Mouse (Mus musculus) embryonic fibroblast, embryonic 13.5 days (primary cell): Measurements from ENCODE around the gene Pik3r4.

Source experiments
- CTCF ChIP-seq: IDR thresholded peaks from 2 replicates; pipeline ENCODE4 v1.5.1; 2011; ENCODE audit warnings: mild to moderate bottlenecking, control low read depth, low read length, moderate library complexity, borderline replicate concordance; ENCODE audit not compliant: insufficient read depth
- POLR2A ChIP-seq: IDR thresholded peaks from 2 replicates; pipeline ENCODE4 v1.6.1; 2011; ENCODE audit warnings: low read depth, mild to moderate bottlenecking, control low read depth, low read length, moderate library complexity

DNA sequence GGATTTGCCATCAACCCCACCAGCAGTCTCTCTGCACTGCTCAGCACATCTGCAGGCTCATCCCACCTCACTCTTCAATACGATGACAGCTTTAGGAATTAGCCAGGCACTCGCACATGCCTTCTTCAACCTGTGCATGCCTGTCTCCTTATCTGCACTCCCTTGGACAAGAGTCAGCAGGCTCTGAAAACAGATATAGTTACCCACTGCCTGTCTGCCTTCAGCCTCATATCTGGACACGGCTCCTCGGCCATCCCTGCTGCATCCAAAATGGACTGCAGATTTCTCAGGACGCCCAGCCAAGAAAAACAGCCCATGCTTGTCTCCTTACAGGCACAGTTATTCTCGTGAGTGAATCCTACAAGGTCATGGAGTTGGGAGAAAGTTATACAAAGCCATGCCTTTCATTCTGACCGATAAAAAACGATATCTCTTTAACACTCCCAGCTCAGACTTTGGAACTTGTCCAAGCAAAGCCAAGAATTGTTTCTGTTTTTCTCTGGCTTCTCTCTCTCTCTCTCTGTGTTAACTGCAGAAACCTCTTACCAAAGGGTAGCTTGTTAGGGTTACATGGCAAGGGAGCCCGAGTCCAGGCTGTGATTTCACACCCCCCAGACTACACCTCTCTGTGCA lies 55.1 kb downstream of the Pik3r4 start:
- TF ChIP-seq CTCF (no peak), POLR2A (no peak)
